Mouse (Mus musculus): Measurements from ENCODE around the gene Olfr814. TPM values are rescaled to one million over a fixed set of nuclear protein-coding genes. Genes with fewer than 3 reads are reported as not detected.

Olfr814 gene
- total RNA-seq (2023), result not detected

GRCm38 (mm10) chr10:129879751-129880150 lies at the start of gene Olfr814:
Gene Olfr814, minus strand, starts transcription at chr10:129879851.

DNA sequence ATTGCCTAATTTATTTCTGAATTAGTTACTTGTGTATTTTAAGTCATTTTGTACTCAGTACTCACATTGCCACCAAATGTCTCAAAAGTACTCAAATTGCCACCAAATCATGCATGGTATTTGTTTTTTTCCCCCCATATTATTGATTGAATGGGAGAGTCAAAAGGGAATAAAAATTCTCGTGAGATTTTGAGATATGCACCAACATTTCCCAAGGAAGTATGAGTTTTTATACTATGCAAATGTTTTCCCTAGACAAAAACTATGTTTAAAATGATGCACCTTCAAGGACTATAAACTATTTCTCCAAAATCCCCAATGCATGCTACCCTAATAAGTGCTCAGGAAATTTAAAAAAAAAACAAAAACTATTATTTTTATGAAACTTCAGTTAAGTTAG lies 35.8 kb upstream of the Olfr814 start, which contains the start of gene Olfr816:
TSS of gene Olfr816 (minus strand) at position 101 of the 400 bp plus-strand sequence.

GRCm38 (mm10) chr10:129905767-129906166 lies 26.1 kb upstream of the Olfr814 start, which contains the start of gene Olfr815:
Gene Olfr815, minus strand, starts transcription at chr10:129905867.

DNA sequence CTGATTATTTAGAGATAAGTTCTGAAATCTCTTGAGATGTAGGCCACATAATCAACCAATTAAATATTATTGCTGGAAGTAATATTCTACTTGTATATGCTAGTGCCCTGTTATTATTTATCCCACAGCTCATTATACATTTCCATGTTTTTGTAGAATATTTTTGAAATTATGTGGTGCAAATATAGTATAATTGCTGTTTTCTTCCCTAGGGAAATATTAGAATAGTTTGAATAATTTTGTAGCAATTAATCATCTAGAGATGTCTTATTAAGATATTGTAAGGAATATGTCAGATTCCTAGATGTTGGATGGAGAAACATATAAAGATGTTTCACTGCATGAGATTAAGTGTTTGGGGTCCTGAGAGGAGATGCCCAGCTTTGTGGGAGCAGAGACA lies 24.6 kb downstream of the Olfr814 start, which contains the start of gene Olfr813:
TSS of gene Olfr813 (plus strand) at position 301 of the 400 bp plus-strand sequence.

GRCm38 (mm10) chr10:129845994-129846393 lies 33.7 kb downstream of the Olfr814 start, which contains the start of gene Olfr812:
Gene Olfr812, minus strand, starts transcription at chr10:129846094.

Other genes with a start within 250 kb of the Olfr814 start
- not detected for gene Olfr799, start 242.4 kb downstream of the Olfr814 start, total RNA-seq (2023)
- not detected for gene Olfr800, start 222.2 kb downstream of the Olfr814 start, total RNA-seq (2023)
- not detected for gene Olfr801, start 206.0 kb downstream of the Olfr814 start, total RNA-seq (2023)
- gene Olfr802, start 191.7 kb downstream of the Olfr814 start, total RNA-seq (2023), result not detected
- not detected for gene Olfr803, start 185.6 kb downstream of the Olfr814 start, total RNA-seq (2023)
- gene Olfr804, start 176.6 kb downstream of the Olfr814 start, total RNA-seq (2023), result not detected
- gene Olfr805, start 150.5 kb downstream of the Olfr814 start, total RNA-seq (2023), result not detected
- not detected for gene Olfr806, start 137.9 kb downstream of the Olfr814 start, total RNA-seq (2023)
- gene Olfr807, start 122.1 kb downstream of the Olfr814 start, total RNA-seq (2023), result not detected
- not detected for gene Olfr808, start 114.4 kb downstream of the Olfr814 start, total RNA-seq (2023)
- gene Olfr809, start 105.2 kb downstream of the Olfr814 start, total RNA-seq (2023), result not detected
- gene Olfr810, start 84.9 kb downstream of the Olfr814 start, total RNA-seq (2023), result not detected
- gene Olfr811, start 75.5 kb downstream of the Olfr814 start, total RNA-seq (2023), result not detected
- gene Olfr812, start 33.8 kb downstream of the Olfr814 start, total RNA-seq (2023), result not detected
- not detected for gene Olfr813, start 24.5 kb downstream of the Olfr814 start, total RNA-seq (2023)
- gene Olfr815, start 26.0 kb upstream of the Olfr814 start, total RNA-seq (2023), result not detected
- gene Olfr816, start 35.7 kb upstream of the Olfr814 start, total RNA-seq (2023), result not detected
- gene Olfr818, start 69.2 kb upstream of the Olfr814 start, total RNA-seq (2023), result not detected
- not detected for gene Olfr819, start 87.4 kb upstream of the Olfr814 start, total RNA-seq (2023)
- not detected for gene Olfr247, start 96.3 kb upstream of the Olfr814 start, total RNA-seq (2023)
- 0.15 TPM for gene Gm10310, start 105.2 kb upstream of the Olfr814 start, total RNA-seq (2023)
- not detected for gene Olfr820, start 132.8 kb upstream of the Olfr814 start, total RNA-seq (2023)
- gene Olfr821, start 150.5 kb upstream of the Olfr814 start, total RNA-seq (2023), result not detected
- not detected for gene Olfr822, start 191.4 kb upstream of the Olfr814 start, total RNA-seq (2023)
- gene Olfr823, start 235.5 kb upstream of the Olfr814 start, total RNA-seq (2023), result not detected